In genomic region chr10:22658534-22659385, GRCm38 (mm10) we compare ENCODE assay signal across 8 mouse cellular contexts. TPM values are rescaled to one million over a fixed set of nuclear protein-coding genes. Genes with fewer than 3 reads are reported as not detected.
DNase-seq lines count a peak whose midpoint lies in the region; ATAC-seq lines count a peak whose summit lies in the region.

No protein-coding gene starts in this region.

- no peak overlapping the region for H3K9ac ChIP-seq in lung, embryonic 16.5 days (ENCODE audit: low read length)
- no peak overlapping the region for H3K9ac ChIP-seq in midbrain, embryonic 15.5 days

- DNase-seq in lung, postnatal 25 days (ENCODE audit: low spot score), result no peak
- peak; percentile 7 to 14 for DNase-seq in heart, adult 9 months (ENCODE audit: low spot score in 2 of 2)
- DNase-seq in kidney, adult 8-10 months, result peak; percentile 27 to 38
- DNase-seq in thymus, postnatal 4 days, result no peak
- DNase-seq in spleen, postnatal 14 days (ENCODE audit: low spot score in 2 of 2), result no peak

- H3K36me3 ChIP-seq in lung, embryonic 16.5 days (ENCODE audit: control insufficient read depth, insufficient read depth, low read length), result no peaks in the 10 kb centered on the region
- H3K36me3 ChIP-seq in midbrain, embryonic 15.5 days (replicated peaks), result no peaks in the 10 kb centered on the region

- no peak overlapping the region for H3K4me3 ChIP-seq in lung, embryonic 16.5 days (ENCODE audit: low read length)
- no peak overlapping the region for H3K4me3 ChIP-seq in midbrain, embryonic 15.5 days

- H3K4me1 ChIP-seq in lung, embryonic 16.5 days (replicated peaks; ENCODE audit: control insufficient read depth, insufficient read depth, low read length), result peaks cover 5% of the 10 kb centered on the region; the same call in 1 of the 2 replicates
- peaks cover 9% of the 10 kb centered on the region for H3K4me1 ChIP-seq in midbrain, embryonic 15.5 days

- H3K27me3 ChIP-seq in lung, embryonic 16.5 days (ENCODE audit: control insufficient read depth, insufficient read depth, low read depth, low read length), result no peaks in the 10 kb centered on the region
- no peaks in the 10 kb centered on the region for H3K27me3 ChIP-seq in midbrain, embryonic 15.5 days (replicated peaks)

- H3K4me2 ChIP-seq in lung, embryonic 16.5 days (ENCODE audit: low read depth, low read length), result peak overlapping the region; percentile 30
- peak overlapping the region; percentile 37 for H3K4me2 ChIP-seq in midbrain, embryonic 15.5 days

- peak; percentile 67 for ATAC-seq in lung, embryonic 16.5 days (ENCODE audit: low read depth)
- peak; percentile 94 for ATAC-seq in midbrain, embryonic 15.5 days (replicated peaks)
- no peak for ATAC-seq in monocyte, adult 5-6 weeks (replicated peaks; ENCODE audit: insufficient number of reproducible peaks, low FRiP score, low TSS enrichment, poor library complexity, severe bottlenecking)

- no peaks in the 10 kb centered on the region for H3K9me3 ChIP-seq in lung, embryonic 16.5 days (ENCODE audit: control insufficient read depth, low read length)
- no peaks in the 10 kb centered on the region for H3K9me3 ChIP-seq in midbrain, embryonic 15.5 days

- no peak overlapping the region for H3K27ac ChIP-seq in lung, embryonic 16.5 days (ENCODE audit: low read length)
- peak overlapping the region; percentile 54 for H3K27ac ChIP-seq in midbrain, embryonic 15.5 days

- 22% methylated on average over 23 of the region's 23 CpGs for WGBS in lung, embryonic 16.5 days
- 20% methylated on average over 23 of the region's 23 CpGs for WGBS in midbrain, embryonic 15.5 days

RNA-seq across cellular contexts. Expression of gene Slc2a12, which starts 13.9 kb away (rescaled TPM):
- 1.5 and 2.0 TPM in 2 replicates for polyA plus RNA-seq in lung, embryonic 16.5 days (2015; fragmentation: Nextera tagmentation; extraction: Ambion mirVana)
- 6.0 and 6.2 TPM in 2 replicates for polyA plus RNA-seq in midbrain, embryonic 15.5 days (2015; fragmentation: Nextera tagmentation; extraction: Ambion mirVana)
- total RNA-seq in monocyte, adult 5-6 weeks (2017), result 0.11 to 0.76 TPM in 2 of 3 replicates, not detected in the other

Comparison
In these comparisons a context has a peak if more than half of its experiments do, and no peak if none do; other contexts are left out.
1. DNase-seq: peak in heart, adult 9 months (2 of 2) and kidney, adult 8-10 months (2 of 2); none in lung, postnatal 25 days (single experiment), thymus, postnatal 4 days (single experiment) and spleen, postnatal 14 days (0 of 2).